Mouse (Mus musculus): Measurements from ENCODE around the gene Ppil1. TPM values are rescaled to one million over a fixed set of nuclear protein-coding genes. Genes with fewer than 3 reads are reported as not detected.
"Not testable (repeated sequence)": the region's sequence is repeated elsewhere in the genome, so short reads cannot be mapped to it uniquely, and the experiment has no call there.

The Ppil1 gene
- total RNA-seq, 1 experiment from 2014 or later: 69.8 TPM

DNA sequence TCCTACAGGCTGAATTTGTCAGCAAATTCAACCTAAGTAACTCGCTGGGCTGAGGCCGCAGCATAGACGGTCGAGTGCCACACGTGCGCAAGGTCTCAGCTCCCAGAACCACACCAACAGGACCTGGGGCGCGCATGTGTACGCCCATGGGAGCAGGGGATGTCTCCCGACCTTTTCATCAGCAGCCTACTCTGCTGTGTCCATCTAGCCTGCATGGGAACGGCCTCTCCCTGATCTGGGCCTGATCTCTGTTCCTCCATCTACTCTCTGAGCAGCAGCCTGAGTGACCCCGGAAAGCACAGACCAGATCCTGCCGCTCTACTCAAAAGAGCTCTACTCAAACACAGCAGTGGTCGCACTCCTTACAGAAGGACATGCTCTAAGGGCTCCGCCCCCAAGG, 3.5 kb downstream of the Ppil1 start:
- no peak for ATAC-seq (replicated peaks in 1 of 2; ENCODE audit: insufficient read depth in 1 of 2, low FRiP score in 2 of 2, low TSS enrichment in 1 of 2, low read depth in 1 of 2, poor library complexity in 2 of 2, severe bottlenecking in 2 of 2)

DNA sequence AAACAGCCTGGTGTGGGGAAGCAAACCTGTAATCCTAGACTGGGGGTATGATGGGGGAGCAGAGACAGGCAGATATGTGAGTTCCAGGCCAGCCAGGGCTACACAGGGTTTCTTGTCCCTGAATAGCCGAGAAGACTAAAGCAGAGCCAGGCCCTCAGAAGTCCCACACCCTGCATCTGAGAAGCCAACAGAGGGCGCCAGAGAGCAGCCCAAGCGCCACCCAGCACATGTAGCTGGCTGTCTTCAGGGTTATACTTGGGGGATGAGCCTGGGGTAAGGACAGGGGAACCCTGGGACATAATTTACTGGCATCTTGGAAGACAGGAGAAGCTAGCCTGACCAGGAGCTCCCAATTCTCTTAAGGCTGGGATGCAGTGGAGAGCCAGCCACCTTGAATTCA, 4.5 kb downstream of the Ppil1 start:
- ATAC-seq (replicated peaks in 1 of 2; ENCODE audit: insufficient read depth in 1 of 2, low FRiP score in 2 of 2, low TSS enrichment in 1 of 2, low read depth in 1 of 2, poor library complexity in 2 of 2, severe bottlenecking in 2 of 2): peak; percentile 68 to 79

DNA sequence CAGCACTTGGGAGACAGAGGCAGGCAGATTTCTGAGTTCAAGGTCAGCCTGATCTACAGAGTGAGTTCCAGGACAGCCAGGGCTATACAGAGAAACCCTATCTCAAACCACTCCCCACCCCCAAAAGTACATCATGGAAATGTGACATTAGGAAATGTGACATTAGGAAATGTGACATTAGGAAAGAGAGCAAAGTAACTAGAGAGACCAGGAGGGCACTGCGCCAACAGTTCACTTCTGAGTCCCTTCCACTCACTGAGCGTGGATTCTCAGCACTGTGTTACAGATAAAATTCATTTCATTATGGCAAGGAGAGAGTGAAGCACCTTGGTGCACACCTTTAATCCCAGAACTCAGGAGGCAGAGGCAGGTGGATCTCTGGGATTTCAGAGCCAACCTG, 5.1 kb downstream of the Ppil1 start:
- ATAC-seq (replicated peaks in 1 of 2; ENCODE audit: insufficient read depth in 1 of 2, low FRiP score in 2 of 2, low TSS enrichment in 1 of 2, low read depth in 1 of 2, poor library complexity in 2 of 2, severe bottlenecking in 2 of 2): no peak

DNA sequence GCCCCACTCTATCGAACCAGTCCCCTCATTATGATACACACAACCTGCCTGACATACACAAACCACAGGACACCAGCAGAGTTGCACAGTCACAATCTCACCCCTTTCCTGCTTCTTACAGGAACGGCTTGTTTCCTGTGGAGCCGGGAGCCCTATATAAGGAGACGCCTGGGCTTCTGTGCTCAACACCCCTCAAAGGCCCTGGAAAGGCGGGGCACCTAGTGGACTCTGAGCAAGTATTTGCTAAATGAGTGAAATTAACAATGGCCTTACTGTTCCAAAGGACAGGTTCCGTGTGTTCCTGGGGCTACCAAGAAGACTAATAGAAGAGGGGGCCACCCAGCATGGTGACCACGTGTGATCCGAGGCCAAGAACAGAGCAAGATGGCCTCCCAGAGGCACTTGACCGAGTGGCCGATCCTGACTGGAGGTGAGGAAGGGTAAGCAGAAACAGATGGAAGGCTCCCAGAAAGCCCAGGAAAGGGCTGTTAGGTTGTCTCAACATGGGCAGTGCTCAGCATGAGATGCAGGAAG, 5.9 kb downstream of the Ppil1 start:
- 0 out of 4 replicates have a peak, but pooled peaks of 1 of the 2 experiments have one; percentile 14 for ATAC-seq (replicated peaks in 1 of 2; ENCODE audit: insufficient read depth in 1 of 2, low FRiP score in 2 of 2, low TSS enrichment in 1 of 2, low read depth in 1 of 2, poor library complexity in 2 of 2, severe bottlenecking in 2 of 2)

DNA sequence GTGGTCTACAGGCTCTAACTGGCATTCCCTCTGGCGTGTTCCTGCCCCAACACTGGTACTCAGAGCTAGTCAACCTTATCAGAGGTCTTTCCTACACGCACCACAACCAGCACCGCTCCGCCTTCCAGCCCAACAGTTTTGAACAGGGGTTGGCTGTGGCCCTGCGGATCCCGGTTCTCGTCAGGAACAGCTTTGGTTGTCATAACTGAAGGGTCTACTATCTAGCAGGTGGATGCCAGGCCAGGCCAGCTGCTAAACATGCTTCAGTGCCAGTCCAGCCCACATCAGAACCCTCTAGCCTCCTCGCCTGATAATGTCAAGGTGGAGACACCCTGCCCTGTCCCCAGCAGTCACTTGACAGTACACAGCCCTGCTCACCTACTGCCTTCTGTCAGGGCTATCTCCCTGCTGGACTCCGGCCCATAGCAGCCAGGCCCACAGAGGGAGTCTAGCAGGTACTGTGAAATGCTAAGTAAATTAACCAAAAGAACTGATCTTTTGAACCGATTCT, 6.9 kb downstream of the Ppil1 start:
- ATAC-seq (replicated peaks in 1 of 2; ENCODE audit: insufficient read depth in 1 of 2, low FRiP score in 2 of 2, low TSS enrichment in 1 of 2, low read depth in 1 of 2, poor library complexity in 2 of 2, severe bottlenecking in 2 of 2): no peak

DNA sequence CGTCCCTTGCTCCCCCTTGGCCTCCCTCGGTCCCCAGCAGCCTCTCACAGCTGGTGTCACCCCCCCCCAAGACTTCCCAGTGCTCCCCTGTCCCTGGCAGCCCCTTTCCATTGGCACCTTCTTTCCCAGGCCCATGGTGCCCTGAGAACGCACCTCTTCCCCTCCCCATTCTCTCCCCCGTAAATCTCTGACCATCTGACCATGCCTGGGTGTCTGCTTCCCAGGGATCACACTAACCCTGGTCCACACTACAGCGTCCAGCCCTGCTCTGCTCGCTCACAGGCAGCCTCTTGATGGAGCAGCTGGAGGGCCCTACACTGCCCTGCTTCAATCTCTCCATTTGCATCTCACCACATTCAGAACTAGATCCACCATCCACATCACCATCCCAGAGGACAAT, 7.5 kb downstream of the Ppil1 start:
- no peak for ATAC-seq (replicated peaks in 1 of 2; ENCODE audit: insufficient read depth in 1 of 2, low FRiP score in 2 of 2, low TSS enrichment in 1 of 2, low read depth in 1 of 2, poor library complexity in 2 of 2, severe bottlenecking in 2 of 2)

DNA sequence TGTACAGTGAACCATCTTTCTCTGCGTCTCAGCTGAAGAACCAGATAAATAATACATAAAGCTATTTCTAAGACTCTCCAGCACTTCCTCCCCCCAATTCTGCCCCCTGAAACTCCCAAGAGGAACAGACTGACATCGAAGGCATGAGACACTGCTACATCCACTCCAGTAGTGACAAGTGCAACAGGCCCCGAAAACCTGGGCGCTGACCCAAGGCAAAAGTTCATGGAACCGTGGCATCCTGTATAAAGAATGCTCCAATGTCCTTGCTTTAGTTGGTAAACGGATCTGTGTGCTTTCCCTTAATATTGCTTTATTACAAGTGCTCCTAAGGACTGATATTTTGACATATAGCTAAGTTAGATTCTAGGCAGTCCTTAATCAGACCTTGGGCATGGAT, 9.2 kb downstream of the Ppil1 start:
- ATAC-seq (replicated peaks in 1 of 2; ENCODE audit: insufficient read depth in 1 of 2, low FRiP score in 2 of 2, low TSS enrichment in 1 of 2, low read depth in 1 of 2, poor library complexity in 2 of 2, severe bottlenecking in 2 of 2): not testable (repeated sequence)

DNA sequence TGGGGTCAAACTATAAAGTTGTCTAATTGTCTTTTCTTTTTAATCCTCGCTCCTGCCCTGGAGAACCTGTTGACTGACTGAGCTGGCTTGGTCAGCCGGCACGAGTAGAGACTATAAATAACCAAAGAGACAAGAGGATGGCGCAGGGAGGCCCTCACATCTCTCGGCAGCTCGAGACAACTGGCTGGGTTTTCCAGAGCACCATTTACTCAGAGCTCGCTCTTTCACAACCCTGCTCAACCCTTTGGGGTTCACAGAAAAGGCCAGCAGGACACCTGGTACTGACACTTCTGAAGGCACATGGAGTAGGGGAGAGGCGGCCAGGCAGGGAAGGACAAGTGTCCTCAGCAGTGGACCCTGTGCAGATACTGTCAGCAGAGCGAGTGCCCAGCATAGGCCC, 10.3 kb downstream of the Ppil1 start:
- no peak for ATAC-seq (replicated peaks in 1 of 2; ENCODE audit: insufficient read depth in 1 of 2, low FRiP score in 2 of 2, low TSS enrichment in 1 of 2, low read depth in 1 of 2, poor library complexity in 2 of 2, severe bottlenecking in 2 of 2)

DNA sequence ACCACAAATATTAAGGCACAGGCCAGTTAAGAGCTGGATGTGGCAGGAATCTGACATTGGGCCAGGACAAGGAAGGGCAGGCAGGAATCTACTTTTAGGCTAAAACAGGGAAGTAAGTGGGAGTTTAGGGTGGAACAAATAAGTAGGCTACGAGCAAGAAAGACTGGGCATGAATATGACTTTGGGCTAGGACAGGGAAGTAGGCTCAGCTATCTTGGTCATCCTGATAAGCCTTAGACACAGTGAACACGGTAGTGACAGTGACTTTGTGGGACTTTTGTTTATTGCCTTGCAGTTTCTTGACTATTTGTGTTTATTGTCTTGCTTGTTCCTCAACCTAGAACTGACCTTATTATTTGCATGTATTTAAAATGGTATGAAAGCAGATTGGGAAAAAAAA, 10.8 kb downstream of the Ppil1 start:
- no peak for ATAC-seq (replicated peaks in 1 of 2; ENCODE audit: insufficient read depth in 1 of 2, low FRiP score in 2 of 2, low TSS enrichment in 1 of 2, low read depth in 1 of 2, poor library complexity in 2 of 2, severe bottlenecking in 2 of 2)

DNA sequence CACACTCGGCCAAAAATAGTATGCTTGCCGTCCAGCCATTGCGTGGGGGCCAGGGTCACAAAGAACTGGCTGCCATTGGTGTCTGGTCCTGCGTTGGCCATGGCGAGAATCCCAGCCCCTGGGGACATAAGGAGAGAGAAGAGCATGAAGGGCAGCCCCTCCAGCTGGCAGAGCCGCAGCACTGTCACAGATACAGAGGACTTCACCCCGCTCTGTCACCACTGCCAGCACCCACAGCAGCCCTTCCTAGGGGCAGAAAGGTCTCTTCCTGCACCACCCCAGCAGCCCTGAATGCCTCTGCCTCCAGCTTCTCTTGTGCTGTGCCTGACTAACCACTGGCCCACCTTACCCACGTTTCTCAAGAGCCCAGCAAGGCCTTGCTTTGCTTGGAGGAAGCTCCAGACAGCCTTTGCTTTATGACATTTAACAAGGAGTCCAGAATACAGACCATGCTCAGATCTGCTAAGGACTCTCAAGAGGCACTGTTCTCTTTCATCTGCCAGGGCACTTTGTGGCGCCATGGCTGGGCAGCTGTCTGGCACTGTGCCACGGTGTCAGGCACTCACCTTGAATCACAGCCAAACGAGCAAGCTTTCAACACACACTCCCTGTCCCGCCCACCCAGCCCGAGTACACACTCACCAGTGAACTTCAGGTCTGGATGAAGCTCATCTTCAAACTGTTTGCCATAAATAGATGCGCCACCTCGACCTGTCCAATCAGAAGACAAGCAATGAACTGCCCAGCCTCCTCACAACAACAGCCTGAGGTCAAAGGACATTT, 12.2 kb downstream of the Ppil1 start:
- ATAC-seq (replicated peaks in 1 of 2; ENCODE audit: insufficient read depth in 1 of 2, low FRiP score in 2 of 2, low TSS enrichment in 1 of 2, low read depth in 1 of 2, poor library complexity in 2 of 2, severe bottlenecking in 2 of 2): no peak

DNA sequence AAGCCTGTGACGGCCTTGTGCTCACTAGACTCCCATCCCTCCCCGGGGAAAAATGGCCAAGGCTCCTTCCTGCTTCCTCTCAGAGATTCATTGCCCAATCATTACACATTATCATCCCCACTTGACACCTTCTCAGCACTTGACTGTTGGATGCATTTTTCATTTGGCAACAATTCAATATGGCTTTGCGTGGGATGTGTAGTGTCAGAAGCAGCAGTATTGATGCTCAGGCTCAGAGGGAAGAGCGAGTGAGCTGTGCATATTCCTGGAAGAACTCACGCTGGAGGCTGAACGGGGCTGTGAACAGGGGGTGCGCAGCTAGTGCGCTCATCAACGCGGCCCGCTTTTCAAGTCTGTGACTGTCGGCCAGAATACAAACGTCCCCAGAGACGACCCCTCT, 13.0 kb downstream of the Ppil1 start:
- not testable (repeated sequence) for ATAC-seq (replicated peaks in 1 of 2; ENCODE audit: insufficient read depth in 1 of 2, low FRiP score in 2 of 2, low TSS enrichment in 1 of 2, low read depth in 1 of 2, poor library complexity in 2 of 2, severe bottlenecking in 2 of 2)

DNA sequence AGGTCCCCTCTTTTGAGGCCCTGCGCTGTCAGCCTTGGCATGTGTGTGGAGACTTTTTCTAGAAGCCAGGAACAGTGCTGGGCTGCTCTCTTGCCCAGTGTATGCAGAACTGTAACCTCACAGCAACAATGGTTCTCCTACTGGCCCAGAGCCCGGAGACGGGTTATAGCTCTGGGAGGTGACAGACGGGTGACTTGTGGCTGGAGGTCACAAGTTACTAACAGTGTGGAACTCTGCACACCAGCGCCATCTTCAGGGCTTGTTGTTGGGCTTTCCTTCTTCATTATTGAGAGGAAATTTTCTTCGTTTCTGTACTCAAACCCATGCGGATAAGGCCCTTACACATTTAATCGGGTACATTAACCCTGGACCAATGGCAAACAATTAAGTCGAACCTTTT, 14.5 kb downstream of the Ppil1 start:
- ATAC-seq (replicated peaks in 1 of 2; ENCODE audit: insufficient read depth in 1 of 2, low FRiP score in 2 of 2, low TSS enrichment in 1 of 2, low read depth in 1 of 2, poor library complexity in 2 of 2, severe bottlenecking in 2 of 2): 0 out of 4 replicates have a peak, but pooled peaks of 1 of the 2 experiments have one; percentile 8

DNA sequence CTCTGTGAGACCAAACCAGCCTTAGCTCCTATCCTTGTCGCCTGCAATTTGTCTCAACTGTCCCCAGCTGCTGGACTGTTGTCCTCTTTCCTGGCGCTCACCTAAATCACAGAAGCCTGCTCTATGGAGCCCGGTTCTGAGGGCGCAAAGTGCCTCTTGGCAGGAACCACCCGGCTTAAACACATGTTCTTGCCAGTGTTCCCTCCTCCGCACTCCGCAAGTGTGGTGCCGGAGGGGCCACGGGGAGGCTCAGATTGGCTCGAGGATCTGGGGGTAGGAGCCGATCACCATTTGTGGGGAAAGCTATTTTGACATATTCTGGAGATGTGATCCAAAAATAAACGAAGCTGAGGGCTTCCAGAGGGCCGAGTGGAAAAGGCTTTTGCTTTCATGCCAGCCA, 16.1 kb downstream of the Ppil1 start:
- ATAC-seq (replicated peaks in 1 of 2; ENCODE audit: insufficient read depth in 1 of 2, low FRiP score in 2 of 2, low TSS enrichment in 1 of 2, low read depth in 1 of 2, poor library complexity in 2 of 2, severe bottlenecking in 2 of 2): no peak

DNA sequence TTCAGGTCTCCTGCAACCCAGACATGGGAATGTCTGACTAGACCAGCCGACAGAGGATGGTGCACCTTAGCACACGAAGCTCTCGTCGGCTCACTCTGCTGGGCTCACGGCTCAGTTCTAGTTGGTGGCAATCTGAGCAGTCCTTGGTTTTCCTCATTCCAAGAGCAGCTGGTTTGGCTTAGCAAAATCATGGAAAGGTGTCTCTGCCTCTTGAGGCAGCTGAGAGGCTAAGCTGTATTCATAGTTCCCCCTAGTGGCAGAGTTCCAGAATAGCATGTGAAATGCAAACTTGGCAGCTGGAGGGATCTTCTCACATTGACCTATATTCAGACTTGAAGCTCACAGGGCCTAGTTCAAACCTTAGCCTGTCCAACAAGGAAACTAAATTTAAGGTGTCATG, 17.4 kb downstream of the Ppil1 start:
- ATAC-seq (replicated peaks in 1 of 2; ENCODE audit: insufficient read depth in 1 of 2, low FRiP score in 2 of 2, low TSS enrichment in 1 of 2, low read depth in 1 of 2, poor library complexity in 2 of 2, severe bottlenecking in 2 of 2): peak in 1 of 2 experiments; percentile 59; a peak in 1 of 4 replicates

DNA sequence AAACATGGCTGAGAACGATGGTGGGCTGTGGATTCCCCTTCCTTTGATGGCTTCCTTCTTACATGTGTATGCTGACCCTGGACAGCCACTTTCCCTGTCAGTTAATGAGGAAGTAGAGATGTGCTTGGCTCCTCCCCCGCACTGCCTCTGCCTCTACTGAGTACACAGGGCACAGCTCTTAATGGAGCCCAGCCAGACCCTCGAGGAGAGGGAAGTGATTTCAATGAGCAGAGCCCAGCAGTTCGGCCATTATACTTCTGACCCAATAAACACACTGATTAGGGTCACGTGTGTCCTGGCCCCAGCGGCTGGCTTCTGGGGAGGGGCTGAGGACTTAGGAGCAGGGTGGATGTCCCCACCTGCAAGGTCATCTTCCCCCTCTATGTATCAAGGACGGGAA, 18.3 kb downstream of the Ppil1 start:
- ATAC-seq (replicated peaks in 1 of 2; ENCODE audit: insufficient read depth in 1 of 2, low FRiP score in 2 of 2, low TSS enrichment in 1 of 2, low read depth in 1 of 2, poor library complexity in 2 of 2, severe bottlenecking in 2 of 2): peak; percentile 61 to 73

DNA sequence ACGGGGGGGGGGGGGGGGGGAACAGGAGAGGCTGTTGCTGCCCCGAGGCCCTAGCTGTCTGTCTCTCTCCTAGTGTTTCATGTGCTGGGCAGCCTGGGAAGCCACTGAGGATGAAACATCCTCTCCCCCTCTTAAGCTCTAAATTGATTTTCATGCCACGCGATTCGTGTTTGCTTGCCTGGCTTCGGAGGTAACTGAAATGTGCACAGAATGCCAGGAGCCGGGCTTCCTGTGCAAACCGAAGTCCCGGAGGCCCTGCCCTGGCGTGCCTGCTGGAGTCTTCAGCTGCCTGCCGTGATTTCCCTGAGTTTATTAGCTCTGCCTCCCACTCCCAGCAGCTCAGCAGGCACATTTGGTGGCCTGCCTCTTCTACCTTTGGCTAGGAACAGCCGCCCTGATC, 19.1 kb downstream of the Ppil1 start:
- ATAC-seq (replicated peaks in 1 of 2; ENCODE audit: insufficient read depth in 1 of 2, low FRiP score in 2 of 2, low TSS enrichment in 1 of 2, low read depth in 1 of 2, poor library complexity in 2 of 2, severe bottlenecking in 2 of 2): no peak

DNA sequence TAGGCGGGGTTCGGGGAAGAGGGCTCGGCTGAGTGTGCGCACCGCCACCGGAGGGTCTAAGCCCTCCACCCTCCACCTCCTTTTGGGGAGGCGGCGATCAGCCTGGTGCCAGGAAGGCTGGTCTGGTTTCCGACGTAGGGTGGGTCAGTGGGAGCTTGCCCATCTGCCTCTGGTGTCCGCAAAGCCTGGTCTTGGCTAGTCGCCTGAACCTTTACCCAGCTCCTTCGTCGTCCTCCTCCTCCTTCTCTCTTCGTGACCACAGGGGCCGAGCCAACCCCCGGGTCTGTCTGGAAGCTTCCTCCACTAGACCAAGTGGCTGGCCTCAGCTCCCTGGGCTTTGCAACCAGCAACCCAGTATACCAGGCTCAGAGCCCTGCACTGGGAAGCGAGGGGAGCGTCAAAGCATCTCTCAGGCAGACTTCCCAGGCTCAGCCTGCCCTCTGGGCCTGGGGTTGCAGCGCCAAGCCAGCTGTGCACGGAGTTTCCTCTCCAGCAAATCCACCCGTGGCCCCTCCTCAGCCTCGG, 25.5 kb downstream of the Ppil1 start:
- ATAC-seq (replicated peaks in 1 of 2; ENCODE audit: insufficient read depth in 1 of 2, low FRiP score in 2 of 2, low TSS enrichment in 1 of 2, low read depth in 1 of 2, poor library complexity in 2 of 2, severe bottlenecking in 2 of 2): peak; percentile 47 to 54

DNA sequence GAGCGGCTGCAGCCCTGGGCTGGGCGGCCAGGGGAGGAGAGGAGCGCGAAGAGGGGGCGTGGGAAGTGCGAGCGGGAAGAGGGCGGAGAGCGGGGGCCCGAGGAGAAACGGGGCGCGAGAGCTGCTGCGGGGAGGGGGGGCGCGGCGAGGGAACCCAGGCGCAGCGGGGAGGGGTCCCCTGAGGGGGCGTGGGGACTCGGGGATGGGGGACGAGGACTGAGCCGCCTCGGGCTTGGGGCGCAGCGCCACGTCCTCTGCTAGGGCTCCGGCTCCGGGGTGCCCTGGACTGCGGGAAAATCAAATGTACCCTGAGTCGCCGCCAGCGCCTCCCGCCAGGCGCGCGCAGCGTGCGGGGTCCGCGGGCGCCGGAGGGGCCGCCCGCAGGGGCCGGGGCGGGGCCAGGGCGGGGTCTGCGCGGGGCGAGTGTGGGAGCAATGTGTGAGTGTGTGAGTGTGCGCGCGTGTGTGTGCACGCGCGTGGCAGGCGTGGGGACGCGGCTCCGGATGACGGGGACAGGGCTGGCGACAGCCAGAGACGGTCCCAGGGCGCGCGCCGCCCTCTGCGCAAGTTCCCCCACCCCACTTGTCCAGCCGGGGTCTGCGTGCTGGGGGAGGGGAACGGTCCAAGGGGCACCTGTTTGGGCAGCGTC, 26.1 kb downstream of the Ppil1 start, which contains the start of gene Cpne5:
Gene Cpne5 (minus strand): TSS at position 396 of the 649 bp plus-strand sequence.
- ATAC-seq (replicated peaks in 1 of 2; ENCODE audit: insufficient read depth in 1 of 2, low FRiP score in 2 of 2, low TSS enrichment in 1 of 2, low read depth in 1 of 2, poor library complexity in 2 of 2, severe bottlenecking in 2 of 2): no peak
